Mouse (Mus musculus): ENCODE results near the gene Mapk13. TPM values are rescaled to one million over a fixed set of nuclear protein-coding genes. Genes with fewer than 3 reads are reported as not detected.

Mapk13 gene
- 0.73 and 1.0 TPM in 2 replicates for polyA plus RNA-seq (2015; fragmentation: Nextera tagmentation; extraction: Ambion mirVana)

DNA sequence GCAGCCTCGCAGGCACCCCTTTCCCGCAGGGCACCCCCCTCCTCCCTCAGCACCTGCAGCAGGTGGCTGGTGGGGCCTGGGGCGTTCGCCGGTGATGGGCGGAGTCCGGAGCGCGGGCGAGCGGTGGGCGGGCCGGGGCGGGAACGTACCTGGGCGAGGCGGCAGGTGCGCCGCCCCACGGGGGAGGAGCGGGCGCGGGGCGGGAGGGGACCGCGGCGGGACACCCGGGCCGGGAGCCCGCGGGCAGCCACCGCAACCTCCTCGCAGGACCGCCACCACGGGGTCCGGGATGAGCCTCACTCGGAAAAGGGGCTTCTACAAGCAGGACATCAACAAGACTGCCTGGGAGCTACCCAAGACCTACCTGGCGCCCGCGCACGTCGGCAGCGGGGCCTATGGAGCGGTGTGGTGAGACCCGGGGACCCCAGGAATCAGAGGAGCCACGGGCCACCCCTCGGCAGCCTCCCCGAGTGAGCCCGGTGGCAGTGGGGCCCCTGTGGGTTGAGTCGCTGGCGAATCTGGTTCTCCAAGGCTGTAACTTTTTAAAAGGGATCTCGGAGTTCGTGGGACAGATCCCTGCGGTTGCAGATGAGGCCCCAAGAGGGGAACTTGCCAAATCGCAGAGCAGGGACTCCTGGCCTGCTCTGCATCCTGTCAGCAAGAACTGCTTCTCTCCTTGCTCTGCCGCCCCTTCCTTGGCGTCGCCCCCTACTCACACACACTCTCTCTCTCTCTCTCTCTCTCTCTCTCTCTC is at the start of gene Mapk13:
Gene Mapk13, plus strand, starts transcription at position 177 of the 754 bp plus-strand sequence.

GRCm38 (mm10) chr17:28725783-28726182 is 43.3 kb upstream of the Mapk13 start, which contains the start of gene AC170998.1:
AC170998.1 (plus strand) TSS chr17:28726083.

GRCm38 (mm10) chr17:28800671-28801412 is 31.7 kb downstream of the Mapk13 start, which contains the start of gene Brpf3:
Brpf3 (plus strand) TSS chr17:28801090.

Other genes starting within 250 kb of the Mapk13 start
- not detected in 2 replicates for gene Armc12, start 238.5 kb upstream of the Mapk13 start, polyA plus RNA-seq (2015; fragmentation: Nextera tagmentation; extraction: Ambion mirVana)
- not detected in 2 replicates for gene Clpsl2, start 219.9 kb upstream of the Mapk13 start, polyA plus RNA-seq (2015; fragmentation: Nextera tagmentation; extraction: Ambion mirVana)
- gene Clps, start 208.5 kb upstream of the Mapk13 start, polyA plus RNA-seq (2015; fragmentation: Nextera tagmentation; extraction: Ambion mirVana): not detected in 2 replicates
- 27.5 and 31.4 TPM in 2 replicates for gene Lhfpl5, start 193.7 kb upstream of the Mapk13 start, polyA plus RNA-seq (2015; fragmentation: Nextera tagmentation; extraction: Ambion mirVana)
- 91.1 and 96.2 TPM in 2 replicates for gene Srpk1, start 146.6 kb upstream of the Mapk13 start, polyA plus RNA-seq (2015; fragmentation: Nextera tagmentation; extraction: Ambion mirVana)
- 0.84 and 1.4 TPM in 2 replicates for gene Slc26a8, start 79.1 kb upstream of the Mapk13 start, polyA plus RNA-seq (2015; fragmentation: Nextera tagmentation; extraction: Ambion mirVana)
- 21.0 and 22.4 TPM in 2 replicates for gene Mapk14, start 78.0 kb upstream of the Mapk13 start, polyA plus RNA-seq (2015; fragmentation: Nextera tagmentation; extraction: Ambion mirVana)
- 1.6 and 2.3 TPM in 2 replicates for gene AC170998.1, start 43.2 kb upstream of the Mapk13 start, polyA plus RNA-seq (2015; fragmentation: Nextera tagmentation; extraction: Ambion mirVana)
- gene Brpf3, start 31.8 kb downstream of the Mapk13 start, polyA plus RNA-seq (2015; fragmentation: Nextera tagmentation; extraction: Ambion mirVana): 6.2 and 7.4 TPM in 2 replicates
- gene Pnpla1, start 89.1 kb downstream of the Mapk13 start, polyA plus RNA-seq (2015; fragmentation: Nextera tagmentation; extraction: Ambion mirVana): 0.10 and 0.12 TPM in 2 replicates
- 1.1 and 1.7 TPM in 2 replicates for gene 4930539E08Rik, start 146.0 kb downstream of the Mapk13 start, polyA plus RNA-seq (2015; fragmentation: Nextera tagmentation; extraction: Ambion mirVana)
- 0.23 TPM in 2 replicates for gene Pxt1, start 174.5 kb downstream of the Mapk13 start, polyA plus RNA-seq (2015; fragmentation: Nextera tagmentation; extraction: Ambion mirVana)
- gene Kctd20, start 182.7 kb downstream of the Mapk13 start, polyA plus RNA-seq (2015; fragmentation: Nextera tagmentation; extraction: Ambion mirVana): 48.4 TPM in 2 replicates
- gene Stk38, start 238.7 kb downstream of the Mapk13 start, polyA plus RNA-seq (2015; fragmentation: Nextera tagmentation; extraction: Ambion mirVana): 43.8 and 50.4 TPM in 2 replicates

Data from neural tube, postnatal 0 days (tissue).